Mouse (Mus musculus) naive thymus-derived CD4-positive, alpha-beta T cell, adult 2 months (primary cell): Measurements from ENCODE around the gene Tmed6.
A peak's percentile ranks its signal among the peaks of the same experiment; 100 is the strongest.
"Not testable (repeated sequence)": the region's sequence is repeated elsewhere in the genome, so short reads cannot be mapped to it uniquely, and the experiment has no call there.

Experiments
- DNase-seq: peaks from one replicate; pipeline ENCODE4 v3.0.0-alpha.2; 2011; ENCODE audit warnings: low read depth

Gene Tmed6

DNA sequence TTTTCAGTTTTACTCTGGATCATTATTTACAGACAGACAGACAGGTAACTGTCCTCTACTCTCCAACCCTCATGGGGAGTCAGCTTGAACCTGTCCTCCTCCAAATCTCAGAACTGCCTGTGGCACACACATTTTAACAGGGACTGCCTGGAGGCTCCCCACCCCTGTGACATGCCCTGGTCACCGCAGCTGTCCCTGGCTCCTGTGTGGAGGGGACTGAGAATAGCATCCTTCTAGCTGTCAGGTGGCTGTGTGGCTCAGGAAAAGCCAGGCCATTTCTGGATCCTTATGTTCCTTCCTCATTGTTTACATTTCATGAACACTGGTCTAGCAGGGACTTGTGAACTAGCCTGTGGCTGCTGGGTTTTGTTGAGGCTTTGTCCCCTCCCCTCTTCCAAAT lies 8.7 kb upstream of the Tmed6 start:
- no peak for DNase-seq

DNA sequence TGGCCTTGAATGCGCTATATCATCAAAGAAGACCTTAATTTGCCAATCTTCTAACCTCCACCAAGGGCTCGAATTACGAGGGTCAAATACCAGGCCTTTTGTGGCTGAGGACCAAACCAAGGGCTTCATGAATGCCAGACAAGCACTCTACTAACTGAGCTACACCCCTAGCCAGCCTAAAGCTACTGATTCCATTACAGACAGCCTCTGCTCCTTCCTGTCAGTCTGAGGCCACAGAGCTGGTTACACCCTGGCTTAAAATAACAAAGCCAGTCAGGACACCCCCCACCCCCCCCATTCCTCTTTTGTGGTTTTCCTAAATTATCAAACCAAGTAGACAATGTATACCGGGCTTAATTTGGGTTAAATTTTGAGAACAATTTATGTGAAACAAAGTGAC lies 8.3 kb upstream of the Tmed6 start:
- no peak for DNase-seq

DNA sequence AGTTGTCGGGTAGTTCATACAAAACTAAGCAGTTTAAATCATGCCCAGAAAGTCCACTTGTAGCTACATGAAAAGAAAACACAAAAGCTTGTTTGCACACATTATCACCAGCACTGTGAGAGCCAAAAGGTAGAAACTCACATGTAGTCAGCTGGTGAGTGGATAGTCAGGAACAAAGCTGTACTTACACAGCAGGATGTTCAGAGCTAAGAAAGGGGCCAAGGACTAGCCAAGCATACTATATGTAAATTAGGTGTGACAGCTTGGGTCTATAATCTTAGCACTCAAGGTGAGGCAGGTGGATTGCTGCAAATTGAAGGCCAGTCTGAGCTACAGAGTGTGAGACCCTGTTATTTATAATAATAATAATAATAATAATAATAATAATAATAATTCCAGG lies 2.8 kb downstream of the Tmed6 start:
- no peak for DNase-seq

DNA sequence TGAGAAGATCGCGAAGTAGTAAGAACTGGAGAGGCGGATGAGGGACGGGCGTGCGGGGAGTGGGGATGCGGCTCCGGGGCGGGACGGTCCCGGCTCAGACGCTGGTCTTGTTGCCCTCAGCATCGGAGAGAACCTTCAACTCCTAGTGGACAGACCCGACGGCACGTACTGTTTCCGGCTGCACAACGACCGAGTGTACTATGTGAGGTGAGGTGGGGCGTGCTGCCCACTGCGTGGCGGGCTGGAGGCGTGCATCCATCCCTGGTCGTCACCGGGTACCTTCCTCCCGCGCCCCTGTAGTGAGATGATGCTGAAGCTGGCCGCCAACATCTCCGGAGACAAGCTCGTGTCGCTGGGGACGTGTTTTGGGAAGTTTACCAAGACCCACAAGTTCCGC lies 8.5 kb downstream of the Tmed6 start:
- DNase-seq: no peak

DNA sequence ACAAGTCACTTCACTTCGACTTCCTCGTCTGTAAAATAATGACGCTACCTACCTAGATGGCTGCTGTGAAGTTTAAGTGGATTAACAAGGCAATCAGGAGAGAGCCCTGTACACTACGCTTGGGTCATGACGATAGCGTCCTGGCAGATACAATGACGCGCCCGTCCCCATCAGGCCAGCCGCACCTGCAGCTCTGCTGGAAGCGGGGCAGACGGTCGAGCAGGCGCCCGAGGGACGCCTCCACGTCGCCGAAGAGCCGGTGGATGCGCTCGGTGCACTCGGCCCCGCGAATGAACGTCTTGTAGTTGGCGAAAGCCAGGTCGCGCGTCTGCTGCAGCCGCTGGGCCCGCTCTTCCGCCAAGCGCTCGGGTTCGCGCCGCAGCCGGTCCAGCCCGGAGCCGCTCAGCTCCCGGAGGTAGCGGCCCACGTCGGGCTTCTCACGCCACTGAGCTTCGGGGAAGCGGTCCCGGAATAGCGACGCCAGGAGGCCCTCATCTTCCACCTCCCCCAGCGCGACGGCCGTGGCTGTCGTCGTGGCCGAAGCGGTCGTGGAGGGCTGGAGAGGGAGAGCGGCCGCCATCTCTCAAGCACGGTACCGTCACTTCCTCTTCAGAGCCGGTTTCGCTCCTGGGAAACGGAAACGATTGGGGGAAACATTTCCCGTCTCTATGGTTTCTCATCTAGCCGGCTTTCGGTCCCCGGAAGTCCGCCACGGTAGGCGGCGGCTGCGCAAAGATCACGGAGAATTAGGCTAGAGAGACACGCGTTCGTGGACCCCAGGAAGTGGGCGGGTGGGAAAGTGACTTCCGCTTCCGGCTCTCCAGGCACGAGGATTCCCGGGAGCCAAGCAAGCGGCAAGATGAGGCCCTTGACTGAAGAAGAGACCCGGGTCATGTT lies 9.1 kb downstream of the Tmed6 start, which contains the start of the genes Cog8 and Nip7:
Gene Cog8 (minus strand): TSS at position 614 of the 897 bp plus-strand sequence.
Gene Nip7 (plus strand): TSS at position 802 of the 897 bp plus-strand sequence.
- DNase-seq: peak; percentile 95

DNA sequence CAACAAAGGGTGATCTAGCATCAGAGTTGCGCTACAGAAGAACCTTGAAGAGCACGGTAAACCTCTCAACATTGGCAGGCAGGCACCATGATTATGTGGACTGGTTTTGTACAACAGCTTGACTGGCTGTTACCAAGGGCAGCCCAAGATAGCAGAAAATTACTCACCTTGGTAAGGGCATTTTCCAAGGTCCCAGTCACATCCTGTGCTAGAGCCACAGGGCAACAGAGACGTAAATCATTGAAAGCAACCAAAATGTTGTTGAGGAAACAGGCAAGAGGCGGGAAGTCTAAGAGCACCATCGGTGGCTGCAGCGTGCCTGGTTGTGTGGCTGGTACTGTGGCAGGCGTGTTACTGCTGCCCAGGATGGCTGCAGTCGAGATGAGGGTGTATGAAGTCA lies 13.4 kb downstream of the Tmed6 start:
- DNase-seq: no peak

DNA sequence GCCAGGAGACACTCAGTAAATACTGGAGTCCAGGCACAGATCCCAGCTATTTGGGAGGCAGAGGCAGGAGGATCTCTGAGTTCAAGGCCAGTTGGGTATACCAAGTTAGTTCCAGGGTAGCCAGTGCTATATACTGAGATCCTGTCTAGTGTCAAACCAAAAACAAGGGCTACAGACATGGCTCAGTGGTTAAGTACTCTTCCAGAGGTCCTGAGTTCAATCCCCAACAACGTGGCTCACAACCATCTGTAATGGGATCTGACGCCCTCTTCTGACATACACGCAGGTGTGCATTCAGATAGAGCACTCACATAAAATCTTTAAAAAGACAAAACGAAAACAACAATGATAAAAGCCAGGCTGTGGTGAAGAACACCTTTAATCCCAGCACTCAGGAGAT lies 16.0 kb downstream of the Tmed6 start:
- no peak for DNase-seq

DNA sequence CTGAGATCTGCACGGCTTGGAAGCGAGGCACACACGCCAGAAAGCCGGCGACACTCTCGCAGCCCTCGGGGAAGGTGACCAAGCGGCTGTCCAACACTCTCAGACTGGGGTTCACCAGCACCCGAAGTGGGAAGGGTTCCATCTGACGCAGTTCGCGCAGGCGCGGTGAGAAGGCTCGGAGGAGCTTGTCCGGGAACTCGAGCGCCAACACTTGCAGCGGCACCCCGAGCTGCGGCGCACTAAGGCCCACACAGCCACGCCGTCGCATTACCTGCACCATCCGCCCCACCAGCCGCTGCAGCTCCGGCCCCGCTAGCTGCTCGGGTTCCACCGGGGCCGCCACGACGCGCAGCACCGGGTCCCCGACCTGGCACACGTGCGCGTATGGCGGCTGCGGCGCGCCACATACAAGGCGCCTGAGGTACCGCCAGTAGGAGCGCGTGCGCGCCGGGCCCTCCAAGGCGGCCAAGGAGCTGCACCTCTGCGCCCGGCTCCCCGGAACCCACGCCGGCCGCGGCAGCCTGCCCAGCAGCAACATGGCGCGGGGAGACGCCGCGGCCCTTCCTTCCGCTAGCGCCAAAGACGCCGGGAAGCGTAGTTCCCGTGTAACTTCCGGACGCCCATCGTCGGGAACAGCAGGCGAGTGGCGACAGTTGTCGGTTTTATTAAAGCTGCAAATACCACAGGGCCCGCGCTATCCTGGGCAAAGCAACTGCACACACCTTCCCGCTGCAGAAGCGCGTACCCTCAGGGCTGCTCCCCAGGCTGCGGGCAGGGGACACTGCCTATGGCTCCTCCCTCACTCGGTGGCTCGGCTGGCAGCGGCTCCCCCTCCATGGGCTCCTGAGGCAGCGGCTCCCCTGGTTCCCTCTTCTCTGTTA lies 17.1 kb downstream of the Tmed6 start, which contains the start of gene Pdf:
Gene Pdf (minus strand): TSS at position 554 of the 881 bp plus-strand sequence.
- peak; percentile 84 for DNase-seq

DNA sequence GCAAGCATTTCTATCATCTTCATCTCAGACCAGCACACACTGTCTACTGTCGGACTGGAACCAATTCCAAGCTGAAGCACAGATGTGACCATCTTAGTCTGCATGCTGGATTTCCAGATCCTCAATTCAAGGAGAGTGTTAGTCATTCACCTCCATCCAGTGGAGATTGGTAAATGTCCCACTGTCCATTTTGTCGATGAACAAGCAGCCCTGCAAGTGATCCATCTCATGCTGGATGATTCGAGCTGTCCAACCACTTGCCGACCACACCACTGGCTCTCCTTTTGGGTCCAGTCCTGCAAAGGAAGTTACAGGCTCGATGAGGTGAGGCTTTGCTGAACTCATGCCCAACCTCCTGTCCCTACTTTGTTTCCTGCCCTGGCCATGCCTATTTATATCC lies 18.5 kb downstream of the Tmed6 start:
- DNase-seq: no peak

DNA sequence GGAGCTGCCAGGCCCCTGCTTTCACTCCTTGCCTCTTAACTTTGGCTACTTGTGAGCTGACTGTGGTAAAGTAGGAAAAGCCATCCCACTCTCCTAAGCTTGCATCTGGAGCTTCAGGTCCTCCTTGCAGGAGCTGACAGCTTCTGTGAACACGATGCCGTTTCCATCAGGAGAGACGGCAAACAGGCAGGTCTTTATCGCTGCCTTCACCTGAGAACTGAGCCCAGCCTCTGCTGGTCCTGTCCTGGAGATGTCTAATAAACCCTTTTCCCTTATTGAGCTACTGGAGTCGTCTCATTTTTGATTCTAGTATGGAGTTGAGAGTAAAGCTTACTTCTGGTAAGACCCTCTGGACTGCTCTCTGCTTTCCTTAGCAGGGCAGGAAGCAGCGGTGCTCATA lies 20.0 kb downstream of the Tmed6 start:
- DNase-seq: no peak

DNA sequence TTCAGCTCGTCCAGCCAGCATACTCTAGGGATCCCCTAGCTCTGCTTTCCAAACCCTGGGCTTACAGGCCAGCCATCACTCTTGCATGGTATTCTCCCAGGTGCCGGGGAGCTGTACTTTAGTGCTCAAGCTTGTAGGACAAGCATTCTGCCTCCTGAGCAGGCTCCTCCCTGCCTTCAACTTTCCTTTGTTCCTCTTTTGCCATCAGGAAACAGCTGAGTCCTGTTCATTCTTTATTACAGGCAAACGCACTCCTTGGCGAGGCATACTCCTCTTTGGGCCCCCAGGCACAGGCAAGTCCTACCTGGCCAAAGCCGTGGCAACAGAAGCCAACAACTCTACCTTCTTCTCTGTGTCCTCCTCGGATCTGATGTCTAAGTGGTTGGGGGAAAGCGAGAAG lies 24.8 kb downstream of the Tmed6 start:
- DNase-seq: no peak

DNA sequence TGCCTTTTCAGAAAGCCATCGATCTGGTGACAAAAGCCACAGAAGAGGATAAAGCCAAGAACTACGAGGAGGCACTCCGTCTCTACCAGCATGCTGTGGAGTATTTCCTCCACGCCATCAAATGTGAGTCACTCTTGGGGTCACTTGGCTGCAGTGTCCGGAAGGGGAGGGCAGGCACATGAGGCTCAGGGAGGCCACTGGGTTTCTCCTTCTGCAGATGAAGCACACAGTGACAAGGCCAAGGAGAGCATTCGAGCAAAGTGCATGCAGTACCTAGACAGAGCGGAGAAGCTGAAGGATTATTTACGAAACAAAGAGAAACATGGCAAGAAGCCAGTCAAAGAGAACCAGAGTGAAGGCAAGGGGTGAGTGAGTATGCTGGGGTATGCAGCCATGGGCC lies 28.8 kb downstream of the Tmed6 start:
- no peak for DNase-seq

DNA sequence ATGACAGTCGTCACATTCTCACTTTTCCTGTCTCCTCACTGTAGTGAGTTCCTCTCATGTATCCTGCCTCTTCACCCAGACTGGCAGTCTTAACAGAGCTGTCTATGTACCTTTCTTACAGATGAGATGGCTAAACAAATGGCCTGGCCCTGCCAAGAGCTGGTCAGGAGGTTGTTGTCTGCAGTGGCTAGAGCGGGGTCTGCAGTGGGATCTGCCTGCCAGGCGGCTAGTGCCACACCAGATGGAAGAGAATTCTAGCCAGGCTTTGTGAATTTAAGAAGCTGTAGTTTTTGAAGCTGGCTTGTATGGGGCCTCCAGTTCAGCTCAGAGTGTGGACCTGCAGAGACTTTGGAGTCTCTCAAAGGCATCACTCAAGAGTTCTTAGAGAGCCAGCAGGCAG lies 29.8 kb downstream of the Tmed6 start:
- DNase-seq: no peak

DNA sequence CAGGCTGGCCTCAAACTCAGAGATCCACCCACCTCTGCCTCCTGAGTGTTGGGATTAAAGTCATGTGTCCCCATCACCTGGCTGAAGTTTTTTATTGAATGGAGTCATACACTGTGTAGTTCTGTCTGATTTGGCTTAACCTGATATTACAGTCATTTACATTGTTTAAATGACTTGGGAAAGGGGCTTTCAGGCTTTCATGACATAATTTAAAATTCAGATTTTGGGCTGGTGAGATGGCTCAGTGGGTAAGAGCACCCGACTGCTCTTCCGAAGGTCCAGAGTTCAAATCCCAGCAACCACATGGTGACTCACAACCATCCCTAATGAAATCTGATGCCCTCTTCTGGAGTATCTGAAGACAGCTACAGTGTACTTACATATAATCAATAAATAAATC lies 31.8 kb downstream of the Tmed6 start:
- DNase-seq: not testable (repeated sequence)

DNA sequence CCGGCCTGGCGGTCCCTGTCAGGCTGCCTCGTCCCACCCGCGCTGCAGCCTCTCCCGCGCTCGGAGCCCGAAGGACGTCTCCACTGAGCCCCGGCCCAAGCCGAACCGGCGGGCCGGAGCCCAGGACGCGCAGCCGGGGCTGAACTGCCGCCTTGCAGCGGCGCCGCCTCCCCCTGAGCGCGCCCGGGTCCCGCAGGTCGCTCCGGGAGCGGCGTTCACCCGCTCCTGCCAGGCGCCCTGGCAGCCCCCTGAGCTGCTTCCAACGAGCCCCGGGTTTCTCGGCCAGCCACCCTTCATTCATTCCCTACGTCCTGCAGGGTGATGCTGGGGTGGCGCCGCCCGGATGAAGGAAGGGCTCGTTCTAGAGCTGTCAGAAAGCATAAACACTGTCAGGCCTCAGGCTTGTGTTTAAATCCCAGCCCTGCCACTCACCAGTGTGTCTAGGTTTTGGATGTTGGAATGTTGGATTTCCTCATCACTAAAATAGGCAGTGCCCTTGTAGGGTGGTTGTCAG lies 33.8 kb downstream of the Tmed6 start:
- no peak for DNase-seq

DNA sequence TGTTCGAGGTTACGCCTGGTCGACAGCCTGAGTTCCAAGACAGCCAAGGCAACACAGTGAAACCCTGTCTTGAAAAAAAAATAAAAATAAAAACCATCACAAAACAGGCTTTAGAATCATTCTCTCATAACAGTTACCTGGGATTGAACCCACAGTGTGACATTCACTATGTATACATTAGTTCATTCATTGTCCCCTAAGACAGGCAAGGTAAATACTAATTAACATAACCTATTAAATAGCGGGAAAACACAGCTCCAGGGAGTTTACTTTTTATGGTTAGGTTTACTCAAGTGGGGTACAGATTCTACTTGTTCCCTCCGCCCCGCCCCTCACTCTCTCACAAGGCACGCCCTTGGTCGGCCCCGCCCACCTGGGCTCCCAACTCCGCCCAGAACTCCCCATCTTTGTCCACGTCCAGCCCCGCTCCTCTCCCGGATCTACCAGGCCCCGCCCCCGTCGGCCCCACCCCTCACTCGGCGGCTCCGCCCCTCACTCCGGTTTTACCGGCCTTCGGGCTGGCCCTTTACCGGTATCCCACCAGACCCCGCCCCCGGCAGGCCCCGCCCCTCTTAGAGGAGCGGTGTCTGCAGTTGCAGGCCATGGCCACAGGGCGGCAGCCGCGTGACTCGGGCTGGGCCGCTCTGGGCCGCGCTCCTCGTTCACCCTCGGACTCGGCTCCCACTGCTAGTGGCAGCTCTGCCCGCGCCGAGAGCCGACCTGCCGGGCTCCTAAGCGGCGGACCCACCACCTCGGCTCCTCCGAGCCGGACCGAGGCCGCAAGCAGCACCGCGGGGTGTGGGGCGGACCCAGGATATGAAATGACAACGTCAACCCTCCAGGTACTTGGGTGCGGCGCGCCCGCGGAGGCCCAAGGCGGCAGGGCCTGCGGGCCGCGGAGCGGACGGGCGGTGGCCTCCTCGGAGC lies 34.5 kb downstream of the Tmed6 start, which contains the start of gene Vps4a:
Gene Vps4a (plus strand): TSS at position 573 of the 927 bp plus-strand sequence.
- DNase-seq: peak; percentile 96

DNA sequence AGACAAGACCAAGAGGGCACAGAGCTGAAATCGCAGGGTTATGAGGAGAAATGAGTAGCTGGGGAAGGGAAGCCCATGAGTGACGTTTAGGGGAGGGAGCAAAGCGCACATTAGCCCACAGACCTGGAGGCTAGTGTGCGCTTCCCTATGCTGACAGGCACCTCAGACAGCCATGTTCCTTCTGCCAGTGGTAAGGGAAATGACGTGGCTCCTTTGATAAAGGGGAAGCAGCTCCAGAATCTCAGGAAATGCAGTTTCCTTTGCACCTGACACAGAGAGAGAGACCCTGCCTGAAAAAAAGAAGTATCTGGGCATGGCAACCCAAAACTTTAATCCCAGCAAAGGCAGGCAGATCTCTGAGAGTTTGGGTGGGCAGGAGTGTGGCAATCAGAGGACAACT lies 35.4 kb downstream of the Tmed6 start:
- no peak for DNase-seq

DNA sequence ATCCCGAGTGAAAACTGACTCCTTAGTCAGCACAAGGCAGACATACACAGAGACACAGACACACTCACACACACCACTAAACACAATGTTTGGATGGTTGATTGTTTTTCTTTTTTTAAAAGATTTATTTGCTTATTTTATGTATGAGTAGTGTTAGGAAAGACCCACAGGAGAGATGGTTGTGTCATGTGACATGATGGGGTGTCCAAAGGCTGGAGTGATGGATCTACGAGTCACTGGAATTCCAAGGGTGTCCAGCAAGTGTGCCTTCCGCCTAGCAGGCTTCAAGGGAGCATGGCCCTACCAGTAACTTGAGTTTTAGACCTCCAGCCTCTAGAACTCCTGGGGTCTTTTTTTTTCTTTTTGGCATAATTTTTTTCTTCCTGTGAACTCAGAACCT lies 36.1 kb downstream of the Tmed6 start:
- DNase-seq: no peak

DNA sequence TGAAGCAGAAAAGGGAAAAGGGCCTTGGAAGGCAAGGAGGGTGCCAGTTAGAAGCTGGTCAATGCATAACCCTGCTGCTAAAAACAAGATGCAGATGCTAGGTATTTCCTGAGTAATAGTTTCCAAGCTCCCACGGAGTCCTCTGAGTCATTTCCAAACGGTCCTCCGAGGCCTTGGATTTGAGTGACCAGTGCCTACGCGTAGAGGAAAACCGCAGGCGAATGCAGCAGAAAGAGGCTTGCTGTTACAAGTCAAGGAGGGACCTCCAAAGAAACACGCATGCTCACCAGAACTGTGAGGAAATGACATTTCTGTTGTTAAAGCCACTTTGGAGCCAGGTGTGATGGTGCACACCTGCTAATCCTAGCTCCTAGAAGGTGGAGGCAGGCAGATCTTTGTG lies 42.0 kb downstream of the Tmed6 start:
- no peak for DNase-seq

DNA sequence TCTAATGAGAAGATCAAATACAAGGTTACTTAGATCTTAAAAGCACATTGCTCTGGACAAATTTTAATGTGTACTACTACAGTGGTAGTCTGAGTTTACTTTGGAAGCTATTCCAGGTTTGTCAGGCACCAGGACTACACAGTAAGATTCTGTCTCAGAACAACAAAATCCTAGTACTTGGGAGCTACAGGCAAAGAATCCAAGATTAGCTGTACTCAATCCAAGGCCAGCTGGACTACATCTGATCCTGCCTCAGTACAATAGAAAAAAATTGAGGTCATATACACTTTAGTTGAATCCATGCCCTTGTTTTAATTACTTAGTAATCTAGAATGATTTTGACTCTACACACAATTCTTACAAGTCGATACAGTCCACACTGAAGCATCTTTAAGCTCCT lies 50.5 kb downstream of the Tmed6 start:
- no peak for DNase-seq

DNA sequence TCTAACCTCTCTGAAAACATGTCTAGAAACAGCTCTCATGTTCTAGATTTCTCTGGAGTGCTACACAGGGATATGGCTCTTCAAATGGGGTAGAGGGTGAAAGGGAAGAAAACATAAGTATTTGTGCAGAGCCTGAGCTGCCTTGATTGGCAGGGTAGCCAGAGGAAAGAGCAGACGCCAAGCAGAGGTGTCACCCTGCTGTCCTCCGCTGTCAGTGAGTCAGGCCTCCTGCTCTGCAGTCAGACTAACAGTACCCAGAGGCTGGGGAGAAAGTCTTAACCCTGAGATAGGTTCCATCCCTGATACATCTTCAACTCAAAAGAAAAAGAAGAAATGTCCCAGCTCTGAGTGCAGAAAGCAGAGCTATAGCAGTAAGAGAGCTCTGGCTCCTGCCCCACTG lies 52.8 kb downstream of the Tmed6 start:
- no peak for DNase-seq
